Mouse (Mus musculus) left cerebral cortex, adult 2 months (tissue): Measurements from ENCODE around the gene Lrrk1. TPM values are rescaled to one million over a fixed set of nuclear protein-coding genes. Genes with fewer than 3 reads are reported as not detected.

Experiments used
- DNase-seq, 2 experiments: peaks; one replicate each; pipeline ENCODE4 v3.0.0; 2021 to 2022; ENCODE audit warnings: low spot score in 2 of 2, mixed read lengths in 1 of 2; ENCODE audit errors: extremely low spot score in 1 of 2
- H3K27ac ChIP-seq: fragments of 200-600 bp; 2 replicates; pipeline ENCODE4 v1.8.1; 2022
- H3K4me3 ChIP-seq: fragments of 200-600 bp; 2 replicates; pipeline ENCODE4 v1.8.1; 2022
- CTCF ChIP-seq: fragments of 200-600 bp; IDR thresholded peaks from 2 replicates; pipeline ENCODE4 v1.8.1; 2022; ENCODE audit warnings: antibody characterized with exemption, mild to moderate bottlenecking, moderate library complexity
- intact Hi-C: fragments of 180-260 bp; cut with DNase I; formaldehyde crosslinking; loops from one replicate; pipeline ENCODE4 v1.15.1; 2025
- total RNA-seq, 2 experiments: library from RNA; stranded (reverse); gene quantifications; 2 replicates each; pipeline ENCODE4 v1.2.3; 2021

Lrrk1 gene
- total RNA-seq, 2 experiments from 2014 or later = 4.4 TPM

DNA sequence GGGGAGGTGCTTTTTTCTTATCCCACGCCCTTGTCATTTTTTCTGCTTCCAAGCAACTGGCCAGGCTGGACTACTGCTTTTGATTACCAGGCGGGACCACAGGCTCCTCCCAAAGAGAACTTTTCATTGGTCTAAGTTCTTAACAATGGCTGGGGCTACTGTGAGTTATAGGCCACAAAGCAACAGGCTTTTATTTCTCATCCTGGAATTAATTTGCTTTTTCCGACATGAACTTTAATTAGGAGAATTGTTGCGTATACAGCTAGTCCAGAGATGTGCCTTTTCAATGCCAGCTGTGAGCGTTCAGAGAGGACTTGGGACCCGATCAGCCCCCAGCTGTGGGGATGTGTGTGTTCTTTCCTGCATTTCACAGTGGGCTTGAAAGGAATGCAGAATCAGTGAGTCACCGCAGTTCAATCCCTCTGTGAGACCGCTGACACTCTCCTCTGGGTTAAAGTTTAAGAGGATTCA lies 165.5 kb downstream of the Lrrk1 start:
- intact Hi-C loops = no loop called here
- no peak for TF ChIP-seq CTCF
- no peak overlapping the region for H3K27ac ChIP-seq
- no peak for DNase-seq
- H3K4me3 ChIP-seq = no peak overlapping the region

GRCm38 (mm10) chr7:66219794-66220227 lies 168.3 kb downstream of the Lrrk1 start:
- TF ChIP-seq CTCF = no peak
- intact Hi-C loops = no loop called here

DNA sequence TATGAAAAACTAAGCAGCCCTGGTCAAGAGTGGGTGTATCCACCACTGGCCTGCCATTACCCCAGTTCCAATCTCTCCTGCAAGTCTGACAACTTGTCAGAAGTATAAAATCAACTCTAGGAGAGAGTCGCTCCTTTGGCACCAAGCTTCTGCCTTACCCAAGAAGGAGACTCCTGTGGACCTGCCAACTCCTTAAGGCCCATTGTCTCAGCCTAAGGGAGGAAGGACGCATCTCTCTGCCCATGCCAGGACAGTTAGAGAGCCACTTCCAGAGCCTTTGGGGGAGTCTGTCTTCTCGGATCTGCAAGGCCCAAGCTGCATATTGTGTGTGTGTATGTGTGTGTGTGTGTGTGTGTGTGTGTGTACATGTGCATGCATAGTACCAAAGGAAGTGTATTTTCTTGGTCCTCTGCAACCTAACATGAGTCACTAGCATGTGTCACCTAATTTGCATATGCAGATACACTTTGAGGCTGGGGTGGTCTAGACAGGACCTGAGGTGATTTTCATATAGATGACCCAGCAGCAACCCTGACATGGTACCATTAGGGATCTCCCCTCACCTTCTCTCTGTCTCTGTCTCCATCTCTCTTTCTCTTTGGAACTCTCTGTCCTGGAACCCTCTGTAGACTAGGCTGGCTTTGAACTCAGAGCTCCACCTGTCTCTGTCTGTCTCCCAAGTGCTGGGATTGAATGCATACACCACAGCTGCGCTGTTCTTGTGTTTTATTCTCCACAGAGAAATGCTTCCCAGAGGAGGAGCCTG lies 168.9 kb downstream of the Lrrk1 start:
- TF ChIP-seq CTCF = no peak
- H3K27ac ChIP-seq = no peak overlapping the region
- H3K4me3 ChIP-seq = no peak overlapping the region
- intact Hi-C loops = no loop called here
- DNase-seq = no peak

More at GRCm38 (mm10) chr7:66219794-66220227, 168.3 kb downstream of the Lrrk1 start:
- H3K4me3 ChIP-seq = no peak overlapping the region
- no peak for DNase-seq
- H3K27ac ChIP-seq = no peak overlapping the region

DNA sequence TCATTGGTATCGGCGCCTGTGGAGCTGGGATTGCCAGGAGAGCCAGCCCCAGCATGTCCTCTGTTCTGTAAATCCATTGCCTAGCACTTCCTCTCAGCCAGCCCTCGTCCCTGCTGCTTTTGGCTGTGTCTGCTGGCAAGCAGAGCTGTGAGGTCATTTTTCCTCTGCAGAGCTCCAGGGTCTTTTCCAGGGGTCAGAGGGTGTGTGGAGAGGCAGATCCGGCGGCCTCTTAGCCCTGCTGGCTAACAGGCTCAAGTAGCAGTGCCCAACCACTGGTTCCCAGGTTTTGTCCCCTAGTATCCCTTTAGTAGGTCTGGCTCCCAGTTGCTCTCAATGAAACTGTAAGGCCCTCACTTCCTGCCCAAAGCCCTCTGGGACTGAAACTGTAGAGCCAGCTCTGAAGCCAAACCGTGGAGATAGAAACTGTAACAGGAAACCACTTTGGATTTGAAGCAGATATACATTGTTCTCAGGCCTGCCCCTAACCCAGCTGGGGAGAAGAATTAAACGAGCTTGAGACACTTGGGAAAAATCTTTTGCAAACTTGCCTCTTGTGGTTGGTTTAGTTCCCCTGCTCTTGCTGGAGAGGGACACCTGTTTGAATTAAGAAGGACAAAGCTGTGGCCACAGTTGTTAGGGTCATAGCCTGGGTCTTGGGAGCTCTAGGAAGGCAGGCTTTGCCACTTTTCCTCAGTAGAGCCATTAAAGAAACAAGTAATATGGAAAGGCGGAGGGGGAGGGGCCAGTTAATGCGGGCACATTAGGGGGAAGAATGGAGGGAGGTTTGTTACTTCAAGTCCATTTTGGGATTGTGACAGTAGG lies 169.7 kb downstream of the Lrrk1 start:
- Histone ChIP-seq H3K4me3 (no peak overlapping the region), H3K27ac (no peak overlapping the region)
- no peak for DNase-seq
- TF ChIP-seq CTCF = no peak
- intact Hi-C loops = no loop called here

DNA sequence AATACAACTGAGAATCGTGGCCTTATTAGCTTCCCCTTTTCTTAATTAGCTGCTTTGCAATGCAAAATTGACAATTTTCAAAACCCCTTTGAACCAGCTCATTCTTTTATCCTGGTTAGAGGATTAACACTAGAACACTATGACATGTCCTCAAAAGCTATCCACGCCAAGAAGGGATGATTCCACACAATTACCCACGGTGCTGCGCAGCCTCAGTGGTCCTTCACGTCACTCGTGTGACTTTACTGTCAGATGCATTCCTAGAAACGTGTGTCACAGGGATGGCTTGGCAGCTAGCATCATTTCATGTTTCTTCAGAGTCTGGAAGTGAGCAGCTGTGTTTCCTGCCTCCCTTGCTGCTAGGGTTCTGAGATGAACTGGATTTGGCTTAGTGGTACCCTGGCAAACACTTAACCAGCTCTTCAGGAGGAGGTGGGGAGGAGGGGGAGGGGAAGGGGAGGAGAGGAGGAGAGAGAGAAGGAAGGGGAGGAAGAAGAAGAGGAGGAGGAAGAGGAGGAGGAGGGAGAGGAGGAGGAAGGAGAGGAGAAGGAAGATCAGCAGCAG lies 170.5 kb downstream of the Lrrk1 start:
- Histone ChIP-seq H3K4me3 (no peak overlapping the region), H3K27ac (no peak overlapping the region)
- intact Hi-C loops = no loop called here
- DNase-seq = no peak
- no peak for TF ChIP-seq CTCF

DNA sequence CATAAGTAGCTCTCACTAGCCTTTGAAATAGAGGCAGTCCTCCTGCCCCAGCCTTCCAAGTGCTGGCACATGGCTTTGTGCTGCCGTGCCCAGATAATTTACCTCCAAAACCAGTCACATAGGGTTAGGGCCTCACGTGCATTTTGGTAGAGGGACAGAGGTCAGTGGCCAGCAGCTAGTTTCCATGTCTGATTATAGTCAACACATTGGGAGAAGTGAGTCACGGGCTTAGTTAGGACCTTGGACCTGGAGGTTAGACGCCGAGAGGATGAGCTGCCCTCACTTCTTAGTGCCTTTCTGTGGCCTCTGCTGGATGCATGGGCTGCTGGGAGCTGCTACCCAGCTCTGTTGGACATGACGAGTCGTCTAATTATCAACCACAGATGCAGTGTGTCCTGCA lies 171.1 kb downstream of the Lrrk1 start:
- intact Hi-C loops = no loop called here
- no peak for DNase-seq
- Histone ChIP-seq H3K4me3 (no peak overlapping the region), H3K27ac (no peak overlapping the region)
- no peak for TF ChIP-seq CTCF

DNA sequence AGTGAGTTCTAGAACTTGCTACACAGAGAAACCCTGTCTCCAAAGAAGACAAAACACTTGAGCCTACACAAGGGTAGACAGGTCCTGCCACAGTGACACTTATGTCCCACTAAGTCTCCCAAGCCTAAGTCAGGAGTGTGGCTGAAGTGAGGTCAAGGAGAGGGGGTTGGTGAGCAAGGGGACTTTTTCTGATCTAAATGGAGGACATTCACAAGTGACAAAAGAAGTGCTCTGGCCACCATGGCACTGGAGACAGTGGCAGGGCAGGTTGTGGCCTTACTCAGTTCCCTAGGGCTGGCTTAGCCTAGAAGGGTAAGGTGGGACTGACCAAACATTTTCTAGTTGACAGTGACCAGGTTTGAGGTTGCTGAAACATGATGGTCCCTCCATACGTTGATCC lies 172.2 kb downstream of the Lrrk1 start:
- TF ChIP-seq CTCF = no peak
- intact Hi-C loops = no loop called here
- Histone ChIP-seq H3K4me3 (no peak overlapping the region), H3K27ac (no peak overlapping the region)
- DNase-seq = no peak

DNA sequence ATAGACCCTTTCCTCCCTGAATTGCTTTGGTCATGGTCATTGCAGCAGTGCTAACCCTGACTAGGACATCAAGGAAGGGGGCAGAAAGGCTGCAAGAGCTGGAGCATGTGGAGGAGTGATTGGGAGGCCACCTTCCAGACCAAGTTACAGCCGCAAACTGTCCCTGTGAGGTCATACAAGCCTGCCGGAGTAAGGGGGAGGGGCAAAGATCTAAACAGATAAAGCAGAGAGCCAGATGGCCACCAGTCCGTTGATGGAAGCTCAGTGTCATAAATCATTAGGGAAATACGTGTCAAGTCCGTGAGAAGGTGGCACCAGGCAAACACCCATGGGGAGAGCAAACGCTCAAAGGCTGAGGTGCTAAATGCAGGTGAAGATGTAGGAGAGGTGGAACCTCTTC lies 173.7 kb downstream of the Lrrk1 start:
- Histone ChIP-seq H3K27ac (no peak overlapping the region), H3K4me3 (no peak overlapping the region)
- no peak for TF ChIP-seq CTCF
- no peak for DNase-seq
- intact Hi-C loops = no loop called here

GRCm38 (mm10) chr7:66212887-66213286 lies 175.3 kb downstream of the Lrrk1 start:
- intact Hi-C loops = no loop called here
- TF ChIP-seq CTCF = no peak

DNA sequence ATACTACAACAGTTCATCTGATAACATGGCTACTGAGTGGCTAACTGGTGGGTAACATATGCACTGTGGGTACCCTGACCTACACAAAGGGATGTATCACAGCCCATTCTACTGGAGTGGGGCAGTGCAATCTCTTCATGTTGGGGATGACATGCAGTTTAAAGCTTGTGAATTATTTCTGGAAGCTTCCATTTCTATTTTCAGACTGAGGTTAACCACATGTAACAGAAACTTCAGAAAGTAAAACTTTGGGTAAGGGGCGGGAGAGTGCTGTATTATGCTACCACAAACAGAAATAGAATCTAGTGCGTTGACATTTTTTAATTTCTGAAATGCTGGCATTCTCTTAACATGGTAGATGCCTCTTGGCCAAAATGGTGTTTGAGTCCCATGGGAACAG lies 178.2 kb downstream of the Lrrk1 start:
- intact Hi-C loops = no loop called here
- TF ChIP-seq CTCF = no peak
- Histone ChIP-seq H3K27ac (no peak overlapping the region), H3K4me3 (no peak overlapping the region)
- DNase-seq = no peak

More at GRCm38 (mm10) chr7:66212887-66213286, 175.3 kb downstream of the Lrrk1 start:
- Histone ChIP-seq H3K4me3 (no peak overlapping the region), H3K27ac (no peak overlapping the region)
- DNase-seq = no peak

- TF ChIP-seq CTCF = no peak
- intact Hi-C loops = no loop called here
- DNase-seq = no peak
These were observed 186.5 kb downstream of the Lrrk1 start for GRCm38 (mm10) chr7:66201657-66202056.

DNA sequence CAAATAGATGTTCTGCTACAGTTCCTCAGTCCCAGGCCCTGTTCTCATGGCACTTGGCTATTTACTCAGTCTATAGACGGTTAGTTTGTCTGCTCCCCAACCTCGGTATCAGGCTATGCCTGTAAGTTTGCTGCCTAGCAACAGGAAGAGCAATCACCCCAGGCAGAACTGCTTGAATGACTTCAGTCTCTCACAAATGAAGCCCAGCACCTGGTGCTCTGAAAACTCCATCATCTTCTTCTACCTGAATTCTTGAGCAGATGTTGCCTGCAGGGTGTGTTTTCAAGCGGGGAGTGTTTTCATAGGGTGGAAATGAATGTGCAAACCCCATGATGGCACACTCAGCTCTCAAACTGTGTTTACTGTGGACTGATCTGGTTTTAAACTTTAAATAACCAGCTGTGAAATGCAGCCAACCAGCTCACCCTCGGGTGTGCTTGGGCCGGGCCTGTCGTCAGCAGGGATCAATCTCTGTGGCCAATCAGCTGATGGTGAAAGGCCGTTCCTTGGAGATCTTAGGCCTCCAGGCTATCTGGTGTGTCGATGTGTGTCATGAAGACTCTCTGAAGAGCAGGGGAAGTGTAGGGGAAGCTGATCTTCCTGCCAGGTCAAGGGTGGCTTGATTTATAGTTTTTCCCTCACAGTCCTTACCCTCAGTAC lies 187.2 kb downstream of the Lrrk1 start:
- intact Hi-C loops = no loop called here
- no peak overlapping the region for H3K27ac ChIP-seq
- no peak for TF ChIP-seq CTCF
- DNase-seq = no peak
- H3K4me3 ChIP-seq = no peak overlapping the region

More at GRCm38 (mm10) chr7:66201657-66202056, 186.5 kb downstream of the Lrrk1 start:
- no peak overlapping the region for H3K27ac ChIP-seq
- no peak overlapping the region for H3K4me3 ChIP-seq
